Mouse (Mus musculus): ENCODE results near the gene Ghitm.

Gene Ghitm

DNA sequence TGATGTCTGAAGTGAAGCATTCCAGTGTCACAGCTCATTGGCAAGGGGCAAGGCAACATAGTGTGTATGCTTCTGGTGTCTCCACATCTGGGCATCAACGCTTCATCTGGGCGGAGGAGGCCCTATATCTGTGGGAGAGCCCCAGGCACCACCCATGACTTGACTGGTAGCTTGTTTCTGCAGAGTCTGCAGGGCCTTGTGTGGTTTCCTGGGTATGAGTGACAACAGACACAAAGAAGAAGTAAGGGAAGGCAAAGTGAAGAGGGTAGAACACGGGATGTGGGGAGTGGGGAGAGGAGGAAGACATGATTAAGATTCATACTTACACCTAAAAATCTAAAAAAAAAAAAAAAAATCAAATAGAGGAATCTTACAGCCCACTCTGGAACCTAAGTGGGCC lies 32.6 kb downstream of the Ghitm start:
- DNase-seq (ENCODE audit: low spot score in 2 of 2) = no peak

DNA sequence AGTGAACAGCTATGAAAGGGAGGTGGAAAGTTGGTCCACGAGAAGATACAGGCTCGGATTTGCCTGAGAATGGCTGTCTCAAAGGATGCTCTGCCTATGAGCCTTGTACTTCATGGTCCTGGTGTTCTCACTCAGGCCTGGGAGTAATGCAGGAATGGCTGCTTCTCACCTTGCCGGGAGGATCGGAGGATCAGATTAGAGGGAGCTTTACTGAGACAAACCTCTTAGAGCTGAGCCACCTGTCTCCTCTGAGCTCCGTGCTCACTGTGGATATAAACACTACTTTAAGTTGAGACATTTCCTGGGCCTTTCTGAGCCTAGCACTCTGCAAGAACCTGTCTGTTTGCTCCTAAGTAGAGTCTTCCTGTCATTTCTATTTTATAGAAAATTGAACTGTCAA lies 33.5 kb downstream of the Ghitm start:
- DNase-seq (ENCODE audit: low spot score in 2 of 2) = no peak

DNA sequence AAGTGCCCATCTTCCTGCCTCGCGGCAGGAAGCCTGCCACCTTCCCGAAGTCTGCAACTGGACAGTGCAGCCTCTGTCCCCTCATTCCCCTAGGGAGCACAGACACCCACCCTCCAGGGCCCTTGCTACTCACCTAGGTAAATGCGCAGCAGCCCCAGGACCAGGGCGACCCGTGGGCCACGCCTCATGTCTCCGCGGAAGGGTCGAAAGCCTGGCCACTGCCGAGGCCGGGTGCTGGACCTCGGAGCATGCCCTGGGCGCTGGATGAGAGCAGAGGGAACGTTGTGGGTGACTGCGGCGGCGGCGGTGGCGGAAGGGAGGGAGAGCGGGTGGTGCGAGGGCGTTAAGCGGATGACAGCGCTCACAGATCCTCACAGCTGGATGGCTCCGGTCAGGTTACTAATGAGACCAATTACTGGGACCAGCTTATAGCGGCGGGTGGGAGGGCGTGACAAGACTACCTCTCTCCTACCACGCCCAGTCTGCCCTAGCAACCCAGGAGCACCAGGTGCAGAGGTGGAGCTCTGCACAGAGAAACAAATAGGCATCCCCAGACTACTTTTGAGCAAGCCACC lies 37.0 kb downstream of the Ghitm start, which contains the start of gene Cdhr1:
Cdhr1 (minus strand) TSS at position 392 of the 575 bp plus-strand sequence.
- DNase-seq (ENCODE audit: low spot score in 2 of 2) = no peak

DNA sequence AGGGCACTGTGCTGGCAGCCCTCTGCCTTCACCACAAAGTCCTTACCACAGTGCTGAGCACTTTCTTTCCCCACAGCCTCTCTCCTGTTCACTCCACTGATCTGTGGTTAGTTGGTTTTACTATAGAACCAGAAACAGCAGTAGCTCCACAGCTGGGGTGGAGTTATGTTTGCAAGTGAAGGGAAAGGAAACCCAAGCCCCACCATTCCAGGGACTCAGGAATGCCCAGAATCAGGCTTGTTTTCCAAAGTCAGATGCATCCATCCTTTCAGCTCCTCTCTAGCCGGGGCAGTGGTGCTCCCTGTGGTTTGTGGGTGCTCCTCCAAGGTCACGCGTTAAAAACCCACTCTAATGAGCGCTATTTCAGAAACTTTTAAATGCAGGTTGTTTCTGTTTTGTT lies 39.5 kb downstream of the Ghitm start:
- no peak for DNase-seq (ENCODE audit: low spot score in 2 of 2)

DNA sequence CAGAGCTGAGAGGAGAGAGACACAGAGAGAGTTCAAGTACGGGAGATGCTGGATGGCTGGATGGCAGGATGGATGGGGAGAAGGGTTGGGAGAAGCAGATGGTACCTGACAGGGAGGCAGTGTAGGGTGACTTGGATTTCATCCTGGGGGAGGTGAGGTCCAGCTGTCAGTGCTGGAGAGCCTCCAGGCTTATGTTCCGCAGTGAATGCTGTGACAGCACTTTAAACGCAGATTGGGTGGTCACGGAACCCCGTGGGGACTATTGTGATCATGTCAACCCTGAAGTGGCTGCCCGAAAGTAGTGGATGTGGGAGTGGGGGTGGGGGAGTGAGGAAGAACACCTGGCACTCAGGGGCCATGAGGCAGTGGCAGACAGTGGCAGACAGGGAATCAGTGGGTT lies 40.6 kb downstream of the Ghitm start:
- DNase-seq (ENCODE audit: low spot score in 2 of 2) = no peak

DNA sequence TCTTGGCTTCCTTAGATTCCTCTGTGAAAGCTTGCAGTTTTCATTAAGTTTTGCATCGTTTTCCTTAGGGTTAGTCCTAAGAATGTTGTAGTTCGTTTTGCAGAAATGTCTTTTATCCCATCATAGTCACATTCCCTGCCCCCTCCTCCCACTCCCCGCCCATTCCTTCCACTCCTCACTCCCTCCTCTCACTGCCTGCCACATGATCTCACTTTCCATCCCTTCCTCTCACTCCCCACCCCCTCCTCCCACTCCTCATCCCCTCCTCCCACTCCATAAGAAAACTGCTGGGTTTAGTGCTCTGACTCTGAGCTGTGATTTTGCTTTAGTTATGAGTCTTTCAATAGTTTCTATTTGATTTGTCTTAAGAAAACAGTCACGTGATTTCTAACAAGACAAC lies 51.3 kb downstream of the Ghitm start:
- DNase-seq (ENCODE audit: low spot score in 2 of 2) = no peak

DNA sequence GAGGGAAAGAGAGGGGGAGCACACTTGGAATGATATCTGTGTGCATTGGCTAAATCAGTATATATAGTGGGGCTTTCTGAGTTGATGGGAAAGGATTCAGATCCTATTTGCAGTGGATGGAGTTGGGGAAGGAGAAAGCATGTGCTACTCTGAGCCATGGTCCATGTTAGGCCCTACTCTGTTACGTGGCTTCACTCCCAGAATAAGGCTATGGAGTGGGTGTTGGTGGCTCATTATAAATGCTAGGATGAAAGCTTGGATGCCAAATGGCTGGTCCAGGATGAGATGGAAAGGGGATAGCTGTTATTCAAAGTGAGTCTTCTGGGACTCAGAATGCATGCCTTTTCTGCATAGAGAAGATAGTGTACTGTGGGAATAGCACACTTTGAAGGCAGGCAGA lies 54.3 kb downstream of the Ghitm start:
- DNase-seq (ENCODE audit: low spot score in 2 of 2) = no peak

Data from urinary bladder, postnatal 36 days (tissue).